Mouse (Mus musculus) embryonic facial prominence, embryonic 14.5 days (tissue): ENCODE results near the gene Gm5901. TPM values are rescaled to one million over a fixed set of nuclear protein-coding genes. Genes with fewer than 3 reads are reported as not detected.

Experiments used
- ATAC-seq: fragments of 200-750 bp; cut with Nextera tagmentation; 2 replicates; pipeline ENCODE4 v1.8.0; 2017; ENCODE audit warnings: low read depth, moderate number of reproducible peaks, moderate TSS enrichment
- DNase-seq: peaks from one replicate; pipeline ENCODE4 v3.0.0-alpha.2; 2015; ENCODE audit warnings: low spot score
- H3K27ac ChIP-seq: fragments of 300-500 bp; sonication (generic); replicated peaks from 2 replicates; pipeline ENCODE4 v1.5.1; 2014; ENCODE audit warnings: low read depth, mild to moderate bottlenecking, low read length, moderate library complexity
- H3K27me3 ChIP-seq: fragments of 300-500 bp; sonication (generic); replicated peaks from 2 replicates; pipeline ENCODE4 v1.6.1; 2014; ENCODE audit warnings: low read length; ENCODE audit not compliant: control insufficient read depth, insufficient read depth
- H3K36me3 ChIP-seq: fragments of 300-500 bp; sonication (generic); 2 replicates; pipeline ENCODE4 v1.6.1; 2014; ENCODE audit warnings: low read length, mixed read lengths; ENCODE audit not compliant: control insufficient read depth, insufficient read depth
- H3K4me1 ChIP-seq: fragments of 300-500 bp; sonication (generic); 2 replicates; pipeline ENCODE4 v1.6.1; 2014; ENCODE audit warnings: antibody characterized with exemption, low read length; ENCODE audit not compliant: control insufficient read depth, insufficient read depth
- H3K4me2 ChIP-seq: fragments of 300-500 bp; sonication (generic); 2 replicates; pipeline ENCODE4 v1.6.1; 2014; ENCODE audit warnings: low read depth, mild to moderate bottlenecking, low read length, moderate library complexity, mixed read lengths
- H3K4me3 ChIP-seq: fragments of 300-500 bp; sonication (generic); 2 replicates; pipeline ENCODE4 v1.5.1; 2014; ENCODE audit warnings: low read depth, mild to moderate bottlenecking, low read length
- H3K9ac ChIP-seq: fragments of 300-500 bp; sonication (generic); 2 replicates; pipeline ENCODE4 v1.6.1; 2014; ENCODE audit warnings: low read depth, mild to moderate bottlenecking, low read length, moderate library complexity, mixed read lengths
- H3K9me3 ChIP-seq: fragments of 300-500 bp; sonication (generic); 2 replicates; pipeline ENCODE4 v1.6.1; 2016; ENCODE audit warnings: low read length; ENCODE audit not compliant: control insufficient read depth
- WGBS: fragments of 180-500 bp; shearing (Covaris S2); extraction: QIAGEN DNeasy Blood & Tissue Kit; methylation state at CpG from one replicate; pipeline ENCODE4 v1.1.7; 2014; 5-methylcytosine and 5-hydroxymethylcytosine counted together
- polyA plus RNA-seq: library from polyadenylated mRNA; unstranded; fragments of >200 nt; fragmentation: Nextera tagmentation; extraction: Ambion mirVana; gene quantifications from 2 replicates; pipeline ENCODE4 v1.2.1, GENCODE M21; 2014

The Gm5901 gene
- polyA plus RNA-seq, 1 experiment from 2014 or later, result not detected

- H3K4me1 ChIP-seq, result no peaks in the 10 kb centered on the region
- 93% methylated on average over 1 of the region's 1 CpGs for WGBS
Observed at GRCm38 (mm10) chr7:105367930-105368329, 6.9 kb upstream of the Gm5901 start, which contains the start of gene Olfr692. TSS of gene Olfr692 (plus strand) at chr7:105368230.

GRCm38 (mm10) chr7:105368521-105368920, 6.3 kb upstream of the Gm5901 start:
- H3K4me3 ChIP-seq, result no peak overlapping the region
- H3K4me2 ChIP-seq, result no peak overlapping the region
- peaks cover 8% of the 10 kb centered on the region; the same call in 1 of the 2 replicates for H3K36me3 ChIP-seq
- no peaks in the 10 kb centered on the region for H3K9me3 ChIP-seq
- no peaks in the 10 kb centered on the region for H3K27me3 ChIP-seq
- DNase-seq, result no peak
- H3K4me1 ChIP-seq, result no peaks in the 10 kb centered on the region
- WGBS, result 92% methylated on average over 4 of the region's 4 CpGs
- H3K9ac ChIP-seq, result no peak overlapping the region
- no peak for ATAC-seq
- H3K27ac ChIP-seq, result no peak overlapping the region

More at GRCm38 (mm10) chr7:105367930-105368329, 6.9 kb upstream of the Gm5901 start, which contains the start of gene Olfr692:
- H3K9me3 ChIP-seq, result no peaks in the 10 kb centered on the region
- no peaks in the 10 kb centered on the region for H3K27me3 ChIP-seq
- ATAC-seq (no peak), DNase-seq (no peak)
- H3K4me2 ChIP-seq, result no peak within 1 kb of the TSS
- peaks cover 7% of the 10 kb centered on the region; the same call in 1 of the 2 replicates for H3K36me3 ChIP-seq
- H3K9ac ChIP-seq, result no peak within 1 kb of the TSS
- no peak within 1 kb of the TSS for H3K27ac ChIP-seq
- no peak within 1 kb of the TSS for H3K4me3 ChIP-seq

GRCm38 (mm10) chr7:105372912-105373311, 1.9 kb upstream of the Gm5901 start:
- H3K9ac ChIP-seq, result no peak overlapping the region
- DNase-seq, result no peak
- no peak overlapping the region for H3K4me3 ChIP-seq
- ATAC-seq, result no peak
- H3K27me3 ChIP-seq, result no peaks in the 10 kb centered on the region
- H3K4me2 ChIP-seq, result no peak overlapping the region
- peaks cover 39% of the 10 kb centered on the region for H3K36me3 ChIP-seq
- H3K27ac ChIP-seq, result no peak overlapping the region
- WGBS, result 92% methylated on average over 1 of the region's 1 CpGs
- no peaks in the 10 kb centered on the region for H3K4me1 ChIP-seq
- H3K9me3 ChIP-seq, result no peaks in the 10 kb centered on the region

GRCm38 (mm10) chr7:105373509-105373908, 1.3 kb upstream of the Gm5901 start:
- Histone ChIP-seq H3K36me3 (peaks cover 45% of the 10 kb centered on the region), H3K4me2 (no peak overlapping the region), H3K9me3 (no peaks in the 10 kb centered on the region), H3K4me3 (no peak overlapping the region), H3K27me3 (no peaks in the 10 kb centered on the region), H3K27ac (no peak overlapping the region), H3K4me1 (no peaks in the 10 kb centered on the region), H3K9ac (no peak overlapping the region)
- 93% methylated on average over 4 of the region's 4 CpGs for WGBS
- DNase-seq (no peak), ATAC-seq (no peak)

- DNase-seq, result no peak
- H3K9ac ChIP-seq, result no peak overlapping the region
- no peaks in the 10 kb centered on the region for H3K4me1 ChIP-seq
- ATAC-seq, result no peak
- H3K27me3 ChIP-seq, result no peaks in the 10 kb centered on the region
- 94% methylated on average over 3 of the region's 3 CpGs for WGBS
- H3K4me3 ChIP-seq, result no peak overlapping the region
- H3K36me3 ChIP-seq, result peaks cover 50% of the 10 kb centered on the region
- no peak overlapping the region for H3K4me2 ChIP-seq
- no peaks in the 10 kb centered on the region for H3K9me3 ChIP-seq
- no peak overlapping the region for H3K27ac ChIP-seq
Observed at GRCm38 (mm10) chr7:105373976-105374375, 862 bp upstream of the Gm5901 start.

- 93% methylated on average over 3 of the region's 3 CpGs for WGBS
Observed at GRCm38 (mm10) chr7:105380329-105380728, 5.5 kb downstream of the Gm5901 start.

GRCm38 (mm10) chr7:105387696-105388095, 12.9 kb downstream of the Gm5901 start:
- ATAC-seq (no peak), DNase-seq (no peak)
- Histone ChIP-seq H3K36me3 (peaks cover 86% of the 10 kb centered on the region), H3K9me3 (no peaks in the 10 kb centered on the region), H3K4me2 (no peak overlapping the region), H3K4me3 (no peak overlapping the region), H3K27me3 (no peaks in the 10 kb centered on the region), H3K9ac (no peak overlapping the region), H3K27ac (no peak overlapping the region), H3K4me1 (no peaks in the 10 kb centered on the region)
- WGBS, result 95% methylated on average over 2 of the region's 2 CpGs

More at GRCm38 (mm10) chr7:105380329-105380728, 5.5 kb downstream of the Gm5901 start:
- H3K4me1 ChIP-seq, result no peaks in the 10 kb centered on the region
- no peak overlapping the region for H3K4me2 ChIP-seq
- peaks cover 92% of the 10 kb centered on the region for H3K36me3 ChIP-seq
- H3K9ac ChIP-seq, result no peak overlapping the region
- DNase-seq, result no peak
- no peaks in the 10 kb centered on the region for H3K27me3 ChIP-seq
- H3K27ac ChIP-seq, result no peak overlapping the region
- H3K4me3 ChIP-seq, result no peak overlapping the region
- no peak for ATAC-seq
- no peaks in the 10 kb centered on the region for H3K9me3 ChIP-seq

GRCm38 (mm10) chr7:105390236-105390635, 15.4 kb downstream of the Gm5901 start:
- Histone ChIP-seq H3K4me2 (no peak overlapping the region), H3K27me3 (no peaks in the 10 kb centered on the region), H3K9me3 (no peaks in the 10 kb centered on the region), H3K4me1 (no peaks in the 10 kb centered on the region), H3K4me3 (no peak overlapping the region), H3K9ac (no peak overlapping the region), H3K36me3 (peaks cover 66% of the 10 kb centered on the region), H3K27ac (no peak overlapping the region)
- ATAC-seq (no peak), DNase-seq (no peak)
- WGBS, result 93% methylated on average over 2 of the region's 2 CpGs

- no peak overlapping the region for H3K4me3 ChIP-seq
- H3K27ac ChIP-seq, result no peak overlapping the region
- H3K4me1 ChIP-seq, result peaks cover 4% of the 10 kb centered on the region; the same call in 1 of the 2 replicates
- no peaks in the 10 kb centered on the region for H3K27me3 ChIP-seq
- H3K9me3 ChIP-seq, result no peaks in the 10 kb centered on the region
- ATAC-seq, result no peak
- H3K9ac ChIP-seq, result no peak overlapping the region
- 55% methylated on average over 1 of the region's 1 CpGs for WGBS
- H3K4me2 ChIP-seq, result no peak overlapping the region
- H3K36me3 ChIP-seq, result peaks cover 30% of the 10 kb centered on the region
- DNase-seq, result no peak
Observed at GRCm38 (mm10) chr7:105394606-105395005, 19.8 kb downstream of the Gm5901 start.
